Mouse (Mus musculus) macrophage (primary cell): ENCODE results near the gene Ric8a. TPM values are rescaled to one million over a fixed set of nuclear protein-coding genes. Genes with fewer than 3 reads are reported as not detected.
A peak's percentile ranks its signal among the peaks of the same experiment; 100 is the strongest.

Source experiments
- H3K27ac ChIP-seq: fragments of 350-480 bp; formaldehyde crosslinking; 2 replicates; pipeline ENCODE4 v1.9.0; 2021
- H3K36me3 ChIP-seq: fragments of 350-480 bp; formaldehyde crosslinking; 2 replicates; pipeline ENCODE4 v1.9.0; 2021; ENCODE audit errors: inconsistent target
- H3K4me3 ChIP-seq: fragments of 350-480 bp; formaldehyde crosslinking; 2 replicates; pipeline ENCODE4 v1.9.0; 2021; ENCODE audit errors: inconsistent target
- H3K79me2 ChIP-seq: fragments of 350-480 bp; formaldehyde crosslinking; 2 replicates; pipeline ENCODE4 v1.9.0; 2021; ENCODE audit errors: inconsistent target
- WGBS: methylation state at CpG from one replicate; pipeline ENCODE4 v1.1.7; 2026; ENCODE audit warnings: inconsistent platforms; ENCODE audit not compliant: missing documents; 5-methylcytosine and 5-hydroxymethylcytosine counted together
- polyA plus RNA-seq: library from polyadenylated mRNA; stranded (reverse); fragments of 250-400 nt; gene quantifications from 3 replicates; pipeline ENCODE4 v1.2.4, GENCODE M21; 2018; ENCODE audit warnings: inconsistent platforms

The Ric8a gene
- polyA plus RNA-seq, 1 experiment from 2014 or later: 18.7 TPM

GRCm38 (mm10) chr7:140855860-140856784 is 635 bp upstream of the Ric8a start, which contains the start of gene Gm45785:
Gene Gm45785 (minus strand): TSS chr7:140856331.
- WGBS: under 1% methylated on average over 51 of the region's 51 CpGs
- peak within 1 kb of the TSS; percentile 91 for H3K27ac ChIP-seq
- peaks cover 73% of the 10 kb centered on the region for H3K79me2 ChIP-seq
- peaks cover 40% of the 10 kb centered on the region for H3K36me3 ChIP-seq
- peak within 1 kb of the TSS; percentile 90 for H3K4me3 ChIP-seq

- Histone ChIP-seq H3K36me3 (peaks cover 52% of the 10 kb centered on the region), H3K27ac (peak within 1 kb of the TSS; percentile 91), H3K4me3 (peak within 1 kb of the TSS; percentile 90), H3K79me2 (peaks cover 70% of the 10 kb centered on the region)
- WGBS: 13% methylated on average over 40 of the region's 40 CpGs
Measured at GRCm38 (mm10) chr7:140857550-140858505, 1.1 kb downstream of the Ric8a start, which contains the start of gene Bet1l. Gene Bet1l (minus strand): TSS chr7:140857577.

GRCm38 (mm10) chr7:140858746-140859145 is 2.0 kb downstream of the Ric8a start:
- Histone ChIP-seq H3K4me3 (peak overlapping the region; percentile 90; the same call in 1 of the 2 replicates), H3K36me3 (peaks cover 52% of the 10 kb centered on the region), H3K79me2 (peaks cover 61% of the 10 kb centered on the region), H3K27ac (no peak overlapping the region)
- 82% methylated on average over 8 of the region's 8 CpGs for WGBS

GRCm38 (mm10) chr7:140859997-140860396 is 3.2 kb downstream of the Ric8a start:
- Histone ChIP-seq H3K79me2 (peaks cover 48% of the 10 kb centered on the region), H3K36me3 (peaks cover 58% of the 10 kb centered on the region), H3K27ac (no peak overlapping the region), H3K4me3 (no peak overlapping the region)
- 74% methylated on average over 6 of the region's 6 CpGs for WGBS

- H3K27ac ChIP-seq: no peak overlapping the region
- H3K4me3 ChIP-seq: no peak overlapping the region
- H3K36me3 ChIP-seq: peaks cover 58% of the 10 kb centered on the region
- 91% methylated on average over 5 of the region's 5 CpGs for WGBS
- peaks cover 41% of the 10 kb centered on the region for H3K79me2 ChIP-seq
Measured at GRCm38 (mm10) chr7:140860728-140861127, 4.0 kb downstream of the Ric8a start.

- peaks cover 54% of the 10 kb centered on the region for H3K36me3 ChIP-seq
Measured at GRCm38 (mm10) chr7:140864761-140865160, 8.0 kb downstream of the Ric8a start.

GRCm38 (mm10) chr7:140874224-140874623 is 17.5 kb downstream of the Ric8a start:
- Histone ChIP-seq H3K27ac (peak overlapping the region; percentile 67), H3K79me2 (peaks cover 16% of the 10 kb centered on the region), H3K36me3 (peaks cover 2% of the 10 kb centered on the region; the same call in 1 of the 2 replicates), H3K4me3 (no peak overlapping the region)
- 0% methylated on average over 4 of the region's 4 CpGs for WGBS

More at GRCm38 (mm10) chr7:140864761-140865160, 8.0 kb downstream of the Ric8a start:
- Histone ChIP-seq H3K4me3 (no peak overlapping the region), H3K79me2 (peaks cover 11% of the 10 kb centered on the region), H3K27ac (no peak overlapping the region)
- WGBS: 95% methylated on average over 12 of the region's 12 CpGs

GRCm38 (mm10) chr7:140877364-140877763 is 20.6 kb downstream of the Ric8a start:
- Histone ChIP-seq H3K36me3 (no peaks in the 10 kb centered on the region; the same call in 1 of the 2 replicates), H3K79me2 (peaks cover 42% of the 10 kb centered on the region), H3K4me3 (no peak overlapping the region), H3K27ac (peak overlapping the region; percentile 46)
- WGBS: 8% methylated on average over 6 of the region's 6 CpGs

- H3K36me3 ChIP-seq: peaks cover 6% of the 10 kb centered on the region; the same call in 1 of the 2 replicates
- WGBS: 3% methylated on average over 7 of the region's 7 CpGs
- H3K79me2 ChIP-seq: peaks cover 62% of the 10 kb centered on the region
- peak overlapping the region; percentile 33 for H3K27ac ChIP-seq
- no peak overlapping the region for H3K4me3 ChIP-seq
Measured at GRCm38 (mm10) chr7:140879355-140879754, 22.6 kb downstream of the Ric8a start.

GRCm38 (mm10) chr7:140880419-140880818 is 23.7 kb downstream of the Ric8a start:
- Histone ChIP-seq H3K36me3 (peaks cover 11% of the 10 kb centered on the region; the same call in 1 of the 2 replicates), H3K79me2 (peaks cover 73% of the 10 kb centered on the region), H3K4me3 (peak overlapping the region; percentile 100), H3K27ac (peak overlapping the region; percentile 59)
- 29% methylated on average over 3 of the region's 3 CpGs for WGBS

GRCm38 (mm10) chr7:140880865-140881515 is 24.2 kb downstream of the Ric8a start:
- H3K27ac ChIP-seq: peak overlapping the region; percentile 59
- H3K36me3 ChIP-seq: peaks cover 12% of the 10 kb centered on the region; the same call in 1 of the 2 replicates
- peaks cover 78% of the 10 kb centered on the region for H3K79me2 ChIP-seq
- WGBS: 3% methylated on average over 8 of the region's 8 CpGs
- peak overlapping the region; percentile 100 for H3K4me3 ChIP-seq

GRCm38 (mm10) chr7:140881696-140882468 is 25.1 kb downstream of the Ric8a start, which contains the start of the genes Psmd13 and Sirt3:
Gene Psmd13 (plus strand): TSS chr7:140881968.
Gene Sirt3 (minus strand): TSS chr7:140882309.
- under 1% methylated on average over 59 of the region's 59 CpGs for WGBS

GRCm38 (mm10) chr7:140882469-140882803 is 25.7 kb downstream of the Ric8a start:
- WGBS: 0% methylated on average over 12 of the region's 12 CpGs
- Histone ChIP-seq H3K79me2 (peaks cover 85% of the 10 kb centered on the region), H3K4me3 (peak overlapping the region; percentile 100), H3K27ac (peak overlapping the region; percentile 90), H3K36me3 (peaks cover 26% of the 10 kb centered on the region; the same call in 1 of the 2 replicates)

More at GRCm38 (mm10) chr7:140881696-140882468, 25.1 kb downstream of the Ric8a start, which contains the start of the genes Psmd13 and Sirt3:
- Histone ChIP-seq H3K36me3 (peaks cover 21% of the 10 kb centered on the region; the same call in 1 of the 2 replicates), H3K4me3 (peak within 1 kb of the TSS; percentile 100), H3K27ac (peak within 1 kb of the TSS; percentile 90), H3K79me2 (peaks cover 85% of the 10 kb centered on the region)
